Mouse (Mus musculus) layer of hippocampus, adult 2 months (tissue): ENCODE results near the gene Prss57. TPM values are rescaled to one million over a fixed set of nuclear protein-coding genes. Genes with fewer than 3 reads are reported as not detected.

ENCODE experiments used
- DNase-seq, 2 experiments: peaks; one replicate each; pipeline ENCODE4 v3.0.0; 2022; ENCODE audit warnings: low spot score in 2 of 2
- H3K27ac ChIP-seq: fragments of 200-600 bp; 2 replicates; pipeline ENCODE4 v1.8.1; 2022
- H3K4me3 ChIP-seq: fragments of 200-600 bp; 2 replicates; pipeline ENCODE4 v1.8.1; 2022; ENCODE audit warnings: mild to moderate bottlenecking
- CTCF ChIP-seq: fragments of 200-600 bp; conservative IDR thresholded peaks from 2 replicates; pipeline ENCODE4 v1.8.1; 2022; ENCODE audit warnings: antibody characterized with exemption, mild to moderate bottlenecking, moderate library complexity
- long read RNA-seq, 2 experiments: library from polyadenylated mRNA; stranded (forward); transcript quantifications; one replicate each; pipeline ENCODE4 v2.0.0; 2021; ENCODE audit warnings: borderline mapping rate in 2 of 2
- total RNA-seq, 2 experiments: library from RNA; stranded (reverse); gene quantifications; 2 replicates each; pipeline ENCODE4 v1.2.3; 2021

The Prss57 gene
- total RNA-seq: under 1 TPM; 0.26 to 0.37 TPM
- long read RNA-seq, experiment 1: 0 reads
- long read RNA-seq, experiment 2: 0 reads

GRCm38 (mm10) chr10:79790861-79791260 is at the start of gene Prss57:
TSS of gene Prss57 (minus strand) at chr10:79790961.
- no peak within 1 kb of the TSS for H3K4me3 ChIP-seq
- DNase-seq: no peak
- TF ChIP-seq CTCF: no peak
- no peak within 1 kb of the TSS for H3K27ac ChIP-seq

GRCm38 (mm10) chr10:79840091-79840490 is 49.3 kb upstream of the Prss57 start:
- Histone ChIP-seq H3K4me3 (peak overlapping the region; percentile 60; the same call in 1 of the 2 replicates), H3K27ac (peak overlapping the region; percentile 90)
- DNase-seq: no peak
- TF ChIP-seq CTCF: no peak

GRCm38 (mm10) chr10:79838151-79838550 is 47.4 kb upstream of the Prss57 start:
- DNase-seq: no peak
- TF ChIP-seq CTCF: no peak
- Histone ChIP-seq H3K4me3 (no peak overlapping the region), H3K27ac (no peak overlapping the region)

- no peak overlapping the region for H3K27ac ChIP-seq
- DNase-seq: no peak
- no peak overlapping the region for H3K4me3 ChIP-seq
- TF ChIP-seq CTCF: peak; percentile 60
Observed at GRCm38 (mm10) chr10:79836918-79837317, 46.2 kb upstream of the Prss57 start.

GRCm38 (mm10) chr10:79834769-79835398 is 44.1 kb upstream of the Prss57 start:
- peak; percentile 88 for TF ChIP-seq CTCF
- Histone ChIP-seq H3K4me3 (no peak overlapping the region), H3K27ac (no peak overlapping the region)
- peak; percentile 71 to 82 for DNase-seq

- no peak for TF ChIP-seq CTCF
- DNase-seq: no peak
- Histone ChIP-seq H3K4me3 (no peak overlapping the region), H3K27ac (no peak overlapping the region)
Observed at GRCm38 (mm10) chr10:79832786-79833181, 42.0 kb upstream of the Prss57 start.

- Histone ChIP-seq H3K27ac (no peak overlapping the region), H3K4me3 (no peak overlapping the region)
- no peak for TF ChIP-seq CTCF
- DNase-seq: no peak
Observed at GRCm38 (mm10) chr10:79832026-79832785, 41.4 kb upstream of the Prss57 start.

- no peak for TF ChIP-seq CTCF
- no peak overlapping the region for H3K27ac ChIP-seq
- no peak overlapping the region for H3K4me3 ChIP-seq
- DNase-seq: no peak
Observed at GRCm38 (mm10) chr10:79831583-79831982, 40.8 kb upstream of the Prss57 start.

- TF ChIP-seq CTCF: no peak
- DNase-seq: no peak
- no peak overlapping the region for H3K27ac ChIP-seq
- no peak overlapping the region for H3K4me3 ChIP-seq
Observed at GRCm38 (mm10) chr10:79824413-79824812, 33.7 kb upstream of the Prss57 start.

GRCm38 (mm10) chr10:79823011-79823410 is 32.2 kb upstream of the Prss57 start:
- DNase-seq: no peak
- no peak overlapping the region for H3K27ac ChIP-seq
- H3K4me3 ChIP-seq: no peak overlapping the region
- no peak for TF ChIP-seq CTCF

GRCm38 (mm10) chr10:79822372-79822771 is 31.6 kb upstream of the Prss57 start:
- DNase-seq: no peak
- TF ChIP-seq CTCF: no peak
- Histone ChIP-seq H3K4me3 (no peak overlapping the region), H3K27ac (no peak overlapping the region)

GRCm38 (mm10) chr10:79821731-79822130 is 31.0 kb upstream of the Prss57 start:
- no peak for DNase-seq
- Histone ChIP-seq H3K4me3 (no peak overlapping the region), H3K27ac (no peak overlapping the region)
- no peak for TF ChIP-seq CTCF

GRCm38 (mm10) chr10:79820782-79821181 is 30.0 kb upstream of the Prss57 start, which contains the start of gene Misp:
TSS of gene Misp (plus strand) at chr10:79820989.
- peak; percentile 54 for TF ChIP-seq CTCF
- DNase-seq: no peak
- Histone ChIP-seq H3K27ac (no peak within 1 kb of the TSS), H3K4me3 (no peak within 1 kb of the TSS)

- DNase-seq: no peak
- TF ChIP-seq CTCF: no peak
- no peak overlapping the region for H3K4me3 ChIP-seq
- no peak overlapping the region for H3K27ac ChIP-seq
Observed at GRCm38 (mm10) chr10:79820277-79820676, 29.5 kb upstream of the Prss57 start.
